Mouse (Mus musculus): ENCODE measurements at regions not wholly inside any gene's neighbourhood (a gene's known extent, or its start where the extent isn't known, plus 50 kb on each side); places are given as distances from the start of the nearest gene placed in this dataset.

- Histone ChIP-seq H3K27me3 (ENCODE audit: control insufficient read depth, insufficient read depth, low read length) (no peaks in the 10 kb centered on the region), H3K4me1 (ENCODE audit: control insufficient read depth, insufficient read depth, insufficient read length, low read length) (no peaks in the 10 kb centered on the region), H3K36me3 (ENCODE audit: control insufficient read depth, insufficient read depth, low read length) (no peaks in the 10 kb centered on the region), H3K4me3 (ENCODE audit: low read depth, low read length) (no peak overlapping the region), H3K27ac (ENCODE audit: insufficient read depth, low read depth, low read length) (no peak overlapping the region)
- WGBS = 77% methylated on average over 3 of the region's 3 CpGs
- TF ChIP-seq CTCF (IDR thresholded peaks at IDR 0.05; ENCODE audit: extremely low read depth, insufficient read length, insufficient replicate concordance, low read depth, low read length) (no peak), POLR2A (IDR thresholded peaks at IDR 0.05; ENCODE audit: low read depth, low read length) (no peak)
Measured at GRCm38 (mm10) chr14:105950924-105951323, 54.3 kb upstream of the Spry2 start.

GRCm38 (mm10) chr14:105955082-105955481 lies 58.5 kb upstream of the Spry2 start:
- no peak overlapping the region for H3K4me3 ChIP-seq (ENCODE audit: low read depth, low read length)
- TF ChIP-seq CTCF (IDR thresholded peaks at IDR 0.05; ENCODE audit: extremely low read depth, insufficient read length, insufficient replicate concordance, low read depth, low read length) = no peak
- TF ChIP-seq POLR2A (IDR thresholded peaks at IDR 0.05; ENCODE audit: low read depth, low read length) = no peak
- H3K36me3 ChIP-seq (ENCODE audit: control insufficient read depth, insufficient read depth, low read length) = no peaks in the 10 kb centered on the region
- no peaks in the 10 kb centered on the region for H3K4me1 ChIP-seq (ENCODE audit: control insufficient read depth, insufficient read depth, insufficient read length, low read length)
- no peak overlapping the region for H3K27ac ChIP-seq (ENCODE audit: insufficient read depth, low read depth, low read length)
- H3K27me3 ChIP-seq (ENCODE audit: control insufficient read depth, insufficient read depth, low read length) = no peaks in the 10 kb centered on the region
- 81% methylated on average over 11 of the region's 11 CpGs for WGBS

GRCm38 (mm10) chr14:105956796-105957195 lies 60.2 kb upstream of the Spry2 start:
- TF ChIP-seq POLR2A (IDR thresholded peaks at IDR 0.05; ENCODE audit: low read depth, low read length) (no peak), CTCF (IDR thresholded peaks at IDR 0.05; ENCODE audit: extremely low read depth, insufficient read length, insufficient replicate concordance, low read depth, low read length) (no peak)
- Histone ChIP-seq H3K4me1 (ENCODE audit: control insufficient read depth, insufficient read depth, insufficient read length, low read length) (no peaks in the 10 kb centered on the region), H3K4me3 (ENCODE audit: low read depth, low read length) (no peak overlapping the region), H3K27ac (ENCODE audit: insufficient read depth, low read depth, low read length) (no peak overlapping the region), H3K36me3 (ENCODE audit: control insufficient read depth, insufficient read depth, low read length) (no peaks in the 10 kb centered on the region), H3K27me3 (ENCODE audit: control insufficient read depth, insufficient read depth, low read length) (no peaks in the 10 kb centered on the region)
- 89% methylated on average over 4 of the region's 4 CpGs for WGBS

GRCm38 (mm10) chr14:105958005-105958404 lies 61.4 kb upstream of the Spry2 start:
- no peaks in the 10 kb centered on the region for H3K27me3 ChIP-seq (ENCODE audit: control insufficient read depth, insufficient read depth, low read length)
- H3K4me1 ChIP-seq (ENCODE audit: control insufficient read depth, insufficient read depth, insufficient read length, low read length) = no peaks in the 10 kb centered on the region
- WGBS = 79% methylated on average over 7 of the region's 7 CpGs
- TF ChIP-seq POLR2A (IDR thresholded peaks at IDR 0.05; ENCODE audit: low read depth, low read length) (no peak), CTCF (IDR thresholded peaks at IDR 0.05; ENCODE audit: extremely low read depth, insufficient read length, insufficient replicate concordance, low read depth, low read length) (no peak)
- H3K4me3 ChIP-seq (ENCODE audit: low read depth, low read length) = no peak overlapping the region
- H3K27ac ChIP-seq (ENCODE audit: insufficient read depth, low read depth, low read length) = no peak overlapping the region
- H3K36me3 ChIP-seq (ENCODE audit: control insufficient read depth, insufficient read depth, low read length) = no peaks in the 10 kb centered on the region

GRCm38 (mm10) chr14:105979544-105980323 lies 83.1 kb upstream of the Spry2 start:
- TF ChIP-seq POLR2A (IDR thresholded peaks at IDR 0.05; ENCODE audit: low read depth, low read length) (no peak), CTCF (IDR thresholded peaks at IDR 0.05; ENCODE audit: extremely low read depth, insufficient read length, insufficient replicate concordance, low read depth, low read length) (no peak)
- H3K27me3 ChIP-seq (ENCODE audit: control insufficient read depth, insufficient read depth, low read length) = no peaks in the 10 kb centered on the region
- no peaks in the 10 kb centered on the region for H3K36me3 ChIP-seq (ENCODE audit: control insufficient read depth, insufficient read depth, low read length)
- H3K4me1 ChIP-seq (ENCODE audit: control insufficient read depth, insufficient read depth, insufficient read length, low read length) = no peaks in the 10 kb centered on the region
- H3K4me3 ChIP-seq (ENCODE audit: low read depth, low read length) = no peak overlapping the region
- peak overlapping the region; percentile 67 for H3K27ac ChIP-seq (ENCODE audit: insufficient read depth, low read depth, low read length)
- 73% methylated on average over 15 of the region's 15 CpGs for WGBS

- Histone ChIP-seq H3K27ac (ENCODE audit: insufficient read depth, low read depth, low read length) (0 out of 2 replicates have a peak overlapping the region, but pooled peaks have one; percentile 67), H3K36me3 (ENCODE audit: control insufficient read depth, insufficient read depth, low read length) (no peaks in the 10 kb centered on the region), H3K4me1 (ENCODE audit: control insufficient read depth, insufficient read depth, insufficient read length, low read length) (no peaks in the 10 kb centered on the region), H3K27me3 (ENCODE audit: control insufficient read depth, insufficient read depth, low read length) (no peaks in the 10 kb centered on the region), H3K4me3 (ENCODE audit: low read depth, low read length) (no peak overlapping the region)
- TF ChIP-seq POLR2A (IDR thresholded peaks at IDR 0.05; ENCODE audit: low read depth, low read length) (no peak), CTCF (IDR thresholded peaks at IDR 0.05; ENCODE audit: extremely low read depth, insufficient read length, insufficient replicate concordance, low read depth, low read length) (no peak)
- WGBS = 58% methylated on average over 5 of the region's 5 CpGs
Measured at GRCm38 (mm10) chr14:105980324-105980680, 83.7 kb upstream of the Spry2 start.

- 87% methylated on average over 4 of the region's 4 CpGs for WGBS
- Histone ChIP-seq H3K27me3 (ENCODE audit: control insufficient read depth, insufficient read depth, low read length) (no peaks in the 10 kb centered on the region), H3K4me1 (ENCODE audit: control insufficient read depth, insufficient read depth, insufficient read length, low read length) (no peaks in the 10 kb centered on the region), H3K36me3 (ENCODE audit: control insufficient read depth, insufficient read depth, low read length) (no peaks in the 10 kb centered on the region), H3K27ac (ENCODE audit: insufficient read depth, low read depth, low read length) (no peak overlapping the region), H3K4me3 (ENCODE audit: low read depth, low read length) (no peak overlapping the region)
- TF ChIP-seq CTCF (IDR thresholded peaks at IDR 0.05; ENCODE audit: extremely low read depth, insufficient read length, insufficient replicate concordance, low read depth, low read length) = no peak
- no peak for TF ChIP-seq POLR2A (IDR thresholded peaks at IDR 0.05; ENCODE audit: low read depth, low read length)
Measured at GRCm38 (mm10) chr14:105987341-105987882, 90.8 kb upstream of the Spry2 start.

All from small intestine, adult 2 months (tissue).